Mouse (Mus musculus) heart, embryonic 15.5 days (tissue): ENCODE measurements around the gene Slc7a6. TPM values are rescaled to one million over a fixed set of nuclear protein-coding genes. Genes with fewer than 3 reads are reported as not detected.

Experiments used
- ATAC-seq: fragments of 200-750 bp; cut with Nextera tagmentation; replicated peaks from 2 replicates; pipeline ENCODE4 v1.8.0; 2017; ENCODE audit warnings: low read depth, moderate TSS enrichment; ENCODE audit not compliant: insufficient number of reproducible peaks, insufficient read depth, low FRiP score
- H3K27ac ChIP-seq: fragments of 300-500 bp; sonication (generic); 2 replicates; pipeline ENCODE4 v1.5.1; 2015; ENCODE audit warnings: mild to moderate bottlenecking, inconsistent platforms
- H3K27me3 ChIP-seq: fragments of 300-500 bp; sonication (generic); 2 replicates; pipeline ENCODE4 v1.6.1; 2015; ENCODE audit warnings: inconsistent platforms
- H3K36me3 ChIP-seq: fragments of 300-500 bp; sonication (generic); 2 replicates; pipeline ENCODE4 v1.6.1; 2015; ENCODE audit warnings: mild to moderate bottlenecking, inconsistent platforms
- H3K4me1 ChIP-seq: fragments of 300-500 bp; sonication (generic); replicated peaks from 2 replicates; pipeline ENCODE4 v1.6.1; 2015; ENCODE audit warnings: inconsistent platforms
- H3K4me2 ChIP-seq: fragments of 300-500 bp; sonication (generic); 2 replicates; pipeline ENCODE4 v1.6.1; 2015; ENCODE audit warnings: inconsistent platforms, mild to moderate bottlenecking, moderate library complexity
- H3K4me3 ChIP-seq: fragments of 300-500 bp; sonication (generic); 2 replicates; pipeline ENCODE4 v1.5.1; 2015; ENCODE audit warnings: mild to moderate bottlenecking, inconsistent platforms
- H3K9ac ChIP-seq: fragments of 300-500 bp; sonication (generic); 2 replicates; pipeline ENCODE4 v1.6.1; 2015; ENCODE audit warnings: mild to moderate bottlenecking, inconsistent platforms
- H3K9me3 ChIP-seq: fragments of 300-500 bp; sonication (generic); replicated peaks from 2 replicates; pipeline ENCODE4 v1.6.1; 2016; ENCODE audit warnings: inconsistent platforms
- WGBS: fragments of 180-500 bp; shearing (Covaris S2); methylation state at CpG from one replicate; pipeline ENCODE4 v1.1.7; 2015; ENCODE audit warnings: mixed read lengths; 5-methylcytosine and 5-hydroxymethylcytosine counted together
- polyA plus RNA-seq: library from polyadenylated mRNA; unstranded; fragments of >200 nt; fragmentation: Nextera tagmentation; extraction: Ambion mirVana; gene quantifications from 2 replicates; pipeline ENCODE4 v1.2.1, GENCODE M21; 2015

The Slc7a6 gene
- polyA plus RNA-seq, 1 experiment from 2014 or later: 29.6 TPM

GRCm38 (mm10) chr8:106232751-106233150 lies 64.1 kb downstream of the Slc7a6 start:
- Histone ChIP-seq H3K4me3 (no peak overlapping the region), H3K27ac (no peak overlapping the region), H3K4me2 (no peak overlapping the region), H3K36me3 (peaks cover 47% of the 10 kb centered on the region), H3K9me3 (no peaks in the 10 kb centered on the region), H3K4me1 (no peaks in the 10 kb centered on the region), H3K27me3 (no peaks in the 10 kb centered on the region), H3K9ac (no peak overlapping the region)
- no peak for ATAC-seq
- WGBS: 78% methylated on average over 3 of the region's 3 CpGs

- Histone ChIP-seq H3K9me3 (no peaks in the 10 kb centered on the region), H3K9ac (no peak overlapping the region), H3K36me3 (peaks cover 43% of the 10 kb centered on the region), H3K27me3 (no peaks in the 10 kb centered on the region), H3K27ac (no peak overlapping the region), H3K4me2 (no peak overlapping the region), H3K4me1 (no peaks in the 10 kb centered on the region), H3K4me3 (no peak overlapping the region)
- no peak for ATAC-seq
- WGBS: 76% methylated on average over 17 of the region's 17 CpGs
Measured at GRCm38 (mm10) chr8:106234567-106235261, 66.1 kb downstream of the Slc7a6 start.

- H3K4me2 ChIP-seq: no peak overlapping the region
- no peak overlapping the region for H3K27ac ChIP-seq
- no peaks in the 10 kb centered on the region for H3K9me3 ChIP-seq
- 86% methylated on average over 5 of the region's 5 CpGs for WGBS
- no peak overlapping the region for H3K9ac ChIP-seq
- H3K36me3 ChIP-seq: peaks cover 41% of the 10 kb centered on the region
- no peaks in the 10 kb centered on the region for H3K4me1 ChIP-seq
- no peak for ATAC-seq
- H3K4me3 ChIP-seq: no peak overlapping the region
- H3K27me3 ChIP-seq: no peaks in the 10 kb centered on the region
Measured at GRCm38 (mm10) chr8:106237106-106237505, 68.4 kb downstream of the Slc7a6 start.

Other genes with a start within 250 kb of the Slc7a6 start
- gene Ctrl, start 235.0 kb upstream of the Slc7a6 start, polyA plus RNA-seq: 0.84 and 0.85 TPM in 2 replicates
- gene Psmb10, start 230.4 kb upstream of the Slc7a6 start, polyA plus RNA-seq: 59.4 and 93.4 TPM in 2 replicates
- 1.3 and 1.7 TPM in 2 replicates for gene Lcat, start 225.5 kb upstream of the Slc7a6 start, polyA plus RNA-seq
- 34.1 and 44.5 TPM in 2 replicates for gene Slc12a4, start 202.8 kb upstream of the Slc7a6 start, polyA plus RNA-seq
- gene Dpep3, start 189.4 kb upstream of the Slc7a6 start, polyA plus RNA-seq: not detected in 2 replicates
- 12.5 and 15.0 TPM in 2 replicates for gene Dus2, start 177.5 kb upstream of the Slc7a6 start, polyA plus RNA-seq
- 0.29 TPM in 1 of 2 replicates, not detected in the other for gene Dpep2nb, start 162.9 kb upstream of the Slc7a6 start, polyA plus RNA-seq
- 10.6 and 11.6 TPM in 2 replicates for gene Ddx28, start 157.0 kb upstream of the Slc7a6 start, polyA plus RNA-seq
- gene Nfatc3, start 110.0 kb upstream of the Slc7a6 start, polyA plus RNA-seq: 3.4 and 4.9 TPM in 2 replicates
- 1.5 and 6.1 TPM in 2 replicates for gene Esrp2, start 31.9 kb upstream of the Slc7a6 start, polyA plus RNA-seq
- 7.0 and 9.4 TPM in 2 replicates for gene Pla2g15, start 18.5 kb upstream of the Slc7a6 start, polyA plus RNA-seq
- gene Slc7a6os, start 42.1 kb downstream of the Slc7a6 start, polyA plus RNA-seq: 19.5 and 22.2 TPM in 2 replicates
- gene Prmt7, start 42.1 kb downstream of the Slc7a6 start, polyA plus RNA-seq: 28.0 and 37.4 TPM in 2 replicates
- gene Smpd3, start 169.1 kb downstream of the Slc7a6 start, polyA plus RNA-seq: 2.5 and 3.6 TPM in 2 replicates
- gene Zfp90, start 246.5 kb downstream of the Slc7a6 start, polyA plus RNA-seq: 12.7 and 15.5 TPM in 2 replicates